Mouse (Mus musculus) hindbrain, embryonic 12.5 days (tissue): ENCODE measurements at regions not wholly inside any gene's neighbourhood (a gene's known extent, or its start where the extent isn't known, plus 50 kb on each side); places are given as distances from the start of the nearest gene placed in this dataset.
A peak's percentile ranks its signal among the peaks of the same experiment; 100 is the strongest.

ENCODE experiments used
- ATAC-seq: fragments of 200-750 bp; cut with Nextera tagmentation; 2 replicates; pipeline ENCODE4 v1.8.0; 2017; ENCODE audit warnings: moderate TSS enrichment; ENCODE audit not compliant: low FRiP score
- H3K27ac ChIP-seq: fragments of 300-500 bp; sonication (generic); 2 replicates; pipeline ENCODE4 v1.5.1; 2016; ENCODE audit warnings: mild to moderate bottlenecking
- H3K27me3 ChIP-seq: fragments of 300-500 bp; sonication (generic); 2 replicates; pipeline ENCODE4 v1.6.1; 2016; ENCODE audit warnings: mild to moderate bottlenecking
- H3K36me3 ChIP-seq: fragments of 300-500 bp; sonication (generic); 2 replicates; pipeline ENCODE4 v1.6.1; 2016; ENCODE audit warnings: mild to moderate bottlenecking
- H3K4me1 ChIP-seq: fragments of 300-500 bp; sonication (generic); 2 replicates; pipeline ENCODE4 v1.6.1; 2016
- H3K4me2 ChIP-seq: fragments of 300-500 bp; sonication (generic); replicated peaks from 2 replicates; pipeline ENCODE4 v1.6.1; 2016; ENCODE audit warnings: mild to moderate bottlenecking
- H3K4me3 ChIP-seq: fragments of 300-500 bp; sonication (generic); 2 replicates; pipeline ENCODE4 v1.5.1; 2016; ENCODE audit warnings: mild to moderate bottlenecking
- H3K9ac ChIP-seq: fragments of 300-500 bp; sonication (generic); 2 replicates; pipeline ENCODE4 v1.6.1; 2016; ENCODE audit warnings: mild to moderate bottlenecking, moderate library complexity
- H3K9me3 ChIP-seq: fragments of 300-500 bp; sonication (generic); replicated peaks from 2 replicates; pipeline ENCODE4 v1.6.1; 2016; ENCODE audit warnings: mild to moderate bottlenecking
- WGBS: fragments of 180-500 bp; shearing (Covaris S2); methylation state at CpG from one replicate; pipeline ENCODE4 v1.1.7; 2016; 5-methylcytosine and 5-hydroxymethylcytosine counted together

GRCm38 (mm10) chr11:85966207-85966606 lies 80.0 kb downstream of the Tbx4 start:
- H3K27ac ChIP-seq: no peak overlapping the region
- H3K9me3 ChIP-seq: no peaks in the 10 kb centered on the region
- no peak overlapping the region for H3K9ac ChIP-seq
- ATAC-seq: no peak
- no peaks in the 10 kb centered on the region for H3K27me3 ChIP-seq
- no peaks in the 10 kb centered on the region for H3K4me1 ChIP-seq
- H3K36me3 ChIP-seq: no peaks in the 10 kb centered on the region
- H3K4me3 ChIP-seq: no peak overlapping the region
- no peak overlapping the region for H3K4me2 ChIP-seq
- WGBS: 72% methylated on average over 5 of the region's 5 CpGs

GRCm38 (mm10) chr11:85970287-85970686 lies 84.1 kb downstream of the Tbx4 start:
- 0 out of 2 replicates have a peak, but pooled peaks cover 3% of the 10 kb centered on the region for H3K27me3 ChIP-seq
- no peak overlapping the region for H3K4me3 ChIP-seq
- H3K4me1 ChIP-seq: no peaks in the 10 kb centered on the region
- no peaks in the 10 kb centered on the region for H3K9me3 ChIP-seq
- H3K4me2 ChIP-seq: no peak overlapping the region
- ATAC-seq: no peak
- WGBS: 82% methylated on average over 2 of the region's 2 CpGs
- no peak overlapping the region for H3K9ac ChIP-seq
- H3K36me3 ChIP-seq: no peaks in the 10 kb centered on the region
- H3K27ac ChIP-seq: no peak overlapping the region

- no peaks in the 10 kb centered on the region for H3K4me1 ChIP-seq
- 21% methylated on average over 7 of the region's 7 CpGs for WGBS
- no peak overlapping the region for H3K9ac ChIP-seq
Observed at GRCm38 (mm10) chr11:85972385-85972784, 86.2 kb downstream of the Tbx4 start.

GRCm38 (mm10) chr11:85973736-85974135 lies 87.5 kb downstream of the Tbx4 start:
- no peak for ATAC-seq
- Histone ChIP-seq H3K4me2 (no peak overlapping the region), H3K4me3 (no peak overlapping the region), H3K36me3 (no peaks in the 10 kb centered on the region), H3K27me3 (0 out of 2 replicates have a peak, but pooled peaks cover 3% of the 10 kb centered on the region), H3K4me1 (no peaks in the 10 kb centered on the region), H3K9ac (no peak overlapping the region), H3K27ac (no peak overlapping the region), H3K9me3 (no peaks in the 10 kb centered on the region)
- 70% methylated on average over 5 of the region's 5 CpGs for WGBS

More at GRCm38 (mm10) chr11:85972385-85972784, 86.2 kb downstream of the Tbx4 start:
- H3K27me3 ChIP-seq: 0 out of 2 replicates have a peak, but pooled peaks cover 3% of the 10 kb centered on the region
- no peak overlapping the region for H3K4me2 ChIP-seq
- H3K36me3 ChIP-seq: no peaks in the 10 kb centered on the region
- no peak for ATAC-seq
- H3K4me3 ChIP-seq: no peak overlapping the region
- no peak overlapping the region for H3K27ac ChIP-seq
- H3K9me3 ChIP-seq: no peaks in the 10 kb centered on the region

GRCm38 (mm10) chr11:85976693-85977434 lies 90.6 kb downstream of the Tbx4 start:
- Histone ChIP-seq H3K36me3 (no peaks in the 10 kb centered on the region), H3K4me2 (no peak overlapping the region), H3K27me3 (0 out of 2 replicates have a peak, but pooled peaks cover 3% of the 10 kb centered on the region), H3K4me3 (no peak overlapping the region), H3K27ac (no peak overlapping the region), H3K9me3 (no peaks in the 10 kb centered on the region), H3K4me1 (no peaks in the 10 kb centered on the region), H3K9ac (no peak overlapping the region)
- 77% methylated on average over 18 of the region's 18 CpGs for WGBS
- ATAC-seq: no peak

GRCm38 (mm10) chr11:85980388-85980787 lies 94.2 kb downstream of the Tbx4 start:
- no peak overlapping the region for H3K4me3 ChIP-seq
- H3K4me2 ChIP-seq: no peak overlapping the region
- H3K9ac ChIP-seq: no peak overlapping the region
- H3K27me3 ChIP-seq: no peaks in the 10 kb centered on the region
- H3K9me3 ChIP-seq: no peaks in the 10 kb centered on the region
- no peaks in the 10 kb centered on the region for H3K36me3 ChIP-seq
- WGBS: 84% methylated on average over 11 of the region's 11 CpGs
- ATAC-seq: no peak
- H3K27ac ChIP-seq: no peak overlapping the region
- no peaks in the 10 kb centered on the region for H3K4me1 ChIP-seq

- Histone ChIP-seq H3K27me3 (no peaks in the 10 kb centered on the region), H3K4me3 (no peak overlapping the region), H3K9me3 (no peaks in the 10 kb centered on the region), H3K4me2 (no peak overlapping the region), H3K36me3 (no peaks in the 10 kb centered on the region), H3K4me1 (no peaks in the 10 kb centered on the region), H3K9ac (no peak overlapping the region), H3K27ac (no peak overlapping the region)
- 91% methylated on average over 4 of the region's 4 CpGs for WGBS
- no peak for ATAC-seq
Observed at GRCm38 (mm10) chr11:85981561-85981960, 95.3 kb downstream of the Tbx4 start.

GRCm38 (mm10) chr11:85986338-85986737 lies 100.1 kb downstream of the Tbx4 start:
- ATAC-seq: no peak
- no peak overlapping the region for H3K4me3 ChIP-seq
- peaks cover 9% of the 10 kb centered on the region for H3K4me1 ChIP-seq
- no peak overlapping the region for H3K9ac ChIP-seq
- H3K9me3 ChIP-seq: no peaks in the 10 kb centered on the region
- no peaks in the 10 kb centered on the region for H3K36me3 ChIP-seq
- no peak overlapping the region for H3K27ac ChIP-seq
- no peak overlapping the region for H3K4me2 ChIP-seq
- 0 out of 2 replicates have a peak, but pooled peaks cover 8% of the 10 kb centered on the region for H3K27me3 ChIP-seq
- 87% methylated on average over 8 of the region's 8 CpGs for WGBS

GRCm38 (mm10) chr11:85987181-85987580 lies 101.0 kb downstream of the Tbx4 start:
- H3K27ac ChIP-seq: no peak overlapping the region
- no peak overlapping the region for H3K4me3 ChIP-seq
- no peak for ATAC-seq
- no peak overlapping the region for H3K4me2 ChIP-seq
- no peaks in the 10 kb centered on the region for H3K36me3 ChIP-seq
- peaks cover 9% of the 10 kb centered on the region for H3K4me1 ChIP-seq
- 97% methylated on average over 2 of the region's 2 CpGs for WGBS
- no peak overlapping the region for H3K9ac ChIP-seq
- H3K9me3 ChIP-seq: no peaks in the 10 kb centered on the region
- 0 out of 2 replicates have a peak, but pooled peaks cover 8% of the 10 kb centered on the region for H3K27me3 ChIP-seq

- no peaks in the 10 kb centered on the region for H3K36me3 ChIP-seq
- peak overlapping the region; percentile 47 for H3K4me2 ChIP-seq
- no peak overlapping the region for H3K9ac ChIP-seq
- WGBS: 15% methylated on average over 10 of the region's 10 CpGs
- 0 out of 2 replicates have a peak, but pooled peaks cover 8% of the 10 kb centered on the region for H3K27me3 ChIP-seq
- no peak overlapping the region for H3K27ac ChIP-seq
- H3K4me3 ChIP-seq: peak overlapping the region; percentile 12; the same call in 1 of the 2 replicates
- ATAC-seq: no peak
- H3K9me3 ChIP-seq: no peaks in the 10 kb centered on the region
- peaks cover 9% of the 10 kb centered on the region for H3K4me1 ChIP-seq
Observed at GRCm38 (mm10) chr11:85989536-85989935, 103.3 kb downstream of the Tbx4 start.

- H3K9me3 ChIP-seq: no peaks in the 10 kb centered on the region
- H3K27ac ChIP-seq: no peak overlapping the region
- peak overlapping the region; percentile 12; the same call in 1 of the 2 replicates for H3K4me3 ChIP-seq
- H3K27me3 ChIP-seq: 0 out of 2 replicates have a peak, but pooled peaks cover 8% of the 10 kb centered on the region
- WGBS: 13% methylated on average over 12 of the region's 12 CpGs
- H3K9ac ChIP-seq: no peak overlapping the region; the same call in 1 of the 2 replicates
- peaks cover 14% of the 10 kb centered on the region for H3K4me1 ChIP-seq
- peak overlapping the region; percentile 47 for H3K4me2 ChIP-seq
- no peaks in the 10 kb centered on the region for H3K36me3 ChIP-seq
- no peak for ATAC-seq
Observed at GRCm38 (mm10) chr11:85989940-85990493, 103.8 kb downstream of the Tbx4 start.

GRCm38 (mm10) chr11:85995318-85996095 lies 109.3 kb downstream of the Tbx4 start:
- peak overlapping the region; percentile 45 for H3K4me2 ChIP-seq
- ATAC-seq: no peak
- 46% methylated on average over 29 of the region's 29 CpGs for WGBS
- no peaks in the 10 kb centered on the region for H3K36me3 ChIP-seq
- H3K9me3 ChIP-seq: no peaks in the 10 kb centered on the region
- H3K27ac ChIP-seq: no peak overlapping the region
- no peaks in the 10 kb centered on the region; the same call in 1 of the 2 replicates for H3K27me3 ChIP-seq
- H3K4me1 ChIP-seq: peaks cover 14% of the 10 kb centered on the region
- 0 out of 2 replicates have a peak overlapping the region, but pooled peaks have one; percentile 6 for H3K4me3 ChIP-seq
- no peak overlapping the region for H3K9ac ChIP-seq
